Mouse (Mus musculus) splenic B cell, adult 2 months (primary cell): ENCODE measurements around the gene Sbno1.

ENCODE experiments used
- DNase-seq: peaks from one replicate; pipeline ENCODE4 v3.0.0-alpha.2; 2011; ENCODE audit warnings: low read depth, low spot score
- H3K27me3 ChIP-seq: 2 replicates; pipeline ENCODE4 v1.6.1; 2012; ENCODE audit warnings: mild to moderate bottlenecking, low read length, moderate library complexity, mixed read lengths; ENCODE audit not compliant: control insufficient read depth, poor library complexity, insufficient read depth, severe bottlenecking
- H3K36me3 ChIP-seq: 2 replicates; pipeline ENCODE4 v1.6.1; 2012; ENCODE audit warnings: mild to moderate bottlenecking, low read length, moderate library complexity, mixed read lengths; ENCODE audit not compliant: control insufficient read depth, poor library complexity, insufficient read depth, severe bottlenecking

Gene Sbno1

DNA sequence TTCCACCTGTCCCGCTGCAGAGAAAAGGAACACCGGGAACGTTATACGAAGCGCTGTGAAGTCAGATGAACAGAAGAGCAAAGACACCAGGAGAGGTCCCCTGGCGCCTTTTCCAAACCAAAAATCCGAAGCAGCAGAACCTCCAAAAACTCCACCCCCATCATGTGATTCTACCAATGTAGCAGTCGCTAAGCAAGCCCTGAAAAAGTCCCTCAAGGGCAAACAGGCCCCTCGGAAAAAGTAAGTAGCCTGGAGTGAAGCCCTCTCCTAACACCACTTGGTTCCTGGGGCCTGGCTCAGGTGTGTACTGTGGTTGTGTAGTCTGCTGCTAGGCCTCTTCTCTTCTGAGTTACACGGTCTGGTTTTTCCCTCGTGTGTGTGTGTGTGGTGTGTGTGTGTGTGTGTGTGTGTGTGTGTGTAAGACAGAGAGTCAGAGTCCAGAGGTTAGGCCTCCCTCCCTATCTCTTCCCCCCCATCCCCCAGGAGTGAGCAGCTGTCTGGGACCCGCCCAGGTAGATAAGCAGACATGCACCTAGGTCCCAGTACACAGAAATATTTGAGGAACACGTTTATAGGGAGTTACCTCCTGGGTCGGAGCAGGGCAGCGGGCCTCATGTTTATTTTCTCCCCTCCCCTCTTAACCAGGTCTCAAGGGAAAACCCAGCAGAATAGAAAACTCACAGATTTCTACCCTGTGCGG, 25.0 kb upstream of the Sbno1 start:
- Histone ChIP-seq H3K27me3 (no peaks in the 10 kb centered on the region), H3K36me3 (peaks cover 20% of the 10 kb centered on the region)
- DNase-seq: no peak

DNA sequence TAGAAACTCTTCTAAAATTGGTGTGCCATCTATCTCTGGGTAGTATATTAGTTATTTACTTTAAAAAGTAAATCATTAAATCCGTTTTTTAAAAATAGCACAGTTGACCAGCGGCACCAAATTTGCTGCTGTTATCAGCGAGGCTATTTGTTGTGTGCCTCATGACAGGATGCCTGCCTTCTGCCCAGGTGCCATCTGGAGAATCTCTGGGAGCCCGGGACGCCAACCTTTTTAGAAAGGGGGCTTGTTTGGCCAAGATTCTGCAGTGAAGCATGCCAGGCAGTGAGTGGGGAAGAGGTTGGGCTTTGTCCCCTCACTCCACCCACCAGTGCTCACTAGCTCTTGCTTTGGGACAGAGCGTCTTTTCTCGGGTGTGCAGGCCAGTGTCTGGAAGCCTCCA, 24.2 kb upstream of the Sbno1 start:
- Histone ChIP-seq H3K27me3 (no peaks in the 10 kb centered on the region), H3K36me3 (peaks cover 20% of the 10 kb centered on the region)
- DNase-seq: no peak

DNA sequence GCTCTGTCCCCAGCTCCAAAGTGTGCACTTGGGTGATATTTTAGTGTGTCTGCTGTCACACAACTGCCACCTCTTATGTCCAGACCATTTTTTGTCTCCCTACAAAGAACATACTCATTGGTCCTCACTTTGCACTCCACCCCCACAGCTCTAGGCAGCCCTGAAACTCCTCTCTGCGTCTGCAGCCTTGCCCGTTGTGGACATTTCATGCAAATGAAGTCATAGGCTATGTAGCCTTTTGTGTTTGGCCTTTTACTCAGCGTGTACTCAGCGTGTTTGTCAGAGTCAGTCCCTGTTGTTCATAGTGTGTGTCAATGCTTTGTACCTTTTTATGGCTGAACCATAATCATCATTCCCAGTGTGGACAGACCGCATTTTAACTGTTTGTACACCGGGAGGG, 23.7 kb upstream of the Sbno1 start:
- Histone ChIP-seq H3K27me3 (no peaks in the 10 kb centered on the region), H3K36me3 (peaks cover 20% of the 10 kb centered on the region)
- DNase-seq: no peak

DNA sequence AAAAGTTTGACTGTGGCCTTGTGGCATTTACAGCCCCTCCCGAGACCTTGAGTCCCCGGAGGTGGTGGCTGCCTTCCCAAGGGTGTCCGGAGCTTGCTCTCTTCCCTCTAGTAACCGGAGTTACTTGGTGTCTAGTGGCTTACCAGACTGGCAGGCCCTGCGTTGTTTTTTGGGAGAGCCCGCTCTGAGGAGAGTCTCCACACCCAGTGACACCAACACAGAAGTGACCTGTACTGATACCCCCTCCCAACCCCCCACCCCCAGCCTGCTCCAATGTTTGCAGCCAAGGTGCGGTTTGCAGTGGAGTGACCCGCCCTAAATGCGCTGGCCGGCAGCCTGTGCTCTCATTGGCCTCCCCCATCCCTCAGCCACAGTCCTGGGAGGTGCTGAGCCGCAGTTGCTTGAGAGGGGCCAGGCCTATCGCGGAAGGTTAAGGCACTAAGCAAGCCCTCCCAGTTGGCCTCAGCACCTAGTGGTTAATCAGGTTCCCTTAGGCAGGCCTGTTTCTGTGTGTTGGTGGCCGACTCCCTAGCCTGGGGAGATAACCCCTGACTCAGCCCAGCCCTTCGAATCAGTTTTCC, 20.6 kb upstream of the Sbno1 start:
- peak; percentile 27 for DNase-seq
- Histone ChIP-seq H3K27me3 (no peaks in the 10 kb centered on the region), H3K36me3 (peaks cover 14% of the 10 kb centered on the region)

DNA sequence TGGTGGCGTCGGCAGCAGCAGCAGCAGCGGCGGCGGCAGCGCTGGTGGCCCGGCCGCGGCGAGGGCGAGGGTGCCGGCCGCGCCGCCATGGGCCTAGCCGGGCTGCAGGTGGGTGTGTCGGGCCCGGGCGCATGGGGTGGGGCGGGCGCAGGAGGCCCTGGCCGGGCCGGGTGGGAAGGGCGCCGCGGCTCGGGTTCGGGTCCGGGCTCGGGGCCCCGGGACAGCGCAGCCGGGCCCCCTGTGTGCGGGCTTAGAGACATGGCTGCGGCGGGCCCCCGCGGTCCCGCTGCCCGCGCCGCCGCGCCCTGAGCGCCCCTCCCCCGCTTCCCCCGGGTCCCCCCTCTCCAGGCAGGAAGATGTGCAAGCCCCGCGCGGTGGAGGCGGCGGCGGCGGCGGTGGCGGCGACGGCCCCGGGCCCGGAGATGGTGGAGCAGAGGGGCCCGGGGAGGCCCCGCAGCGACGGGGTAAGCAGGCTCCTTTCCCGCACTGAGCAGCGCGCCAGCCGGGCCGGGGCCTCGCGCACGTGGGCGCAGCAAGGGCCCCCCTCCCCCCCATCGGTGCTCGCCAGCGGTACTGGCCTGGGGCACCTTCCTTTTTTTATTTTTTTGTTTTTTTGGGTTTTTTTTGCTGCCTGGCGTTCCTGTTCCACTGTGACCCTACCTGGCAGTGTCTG, 20.0 kb upstream of the Sbno1 start:
- DNase-seq: peak; percentile 36
- H3K36me3 ChIP-seq: peaks cover 10% of the 10 kb centered on the region

DNA sequence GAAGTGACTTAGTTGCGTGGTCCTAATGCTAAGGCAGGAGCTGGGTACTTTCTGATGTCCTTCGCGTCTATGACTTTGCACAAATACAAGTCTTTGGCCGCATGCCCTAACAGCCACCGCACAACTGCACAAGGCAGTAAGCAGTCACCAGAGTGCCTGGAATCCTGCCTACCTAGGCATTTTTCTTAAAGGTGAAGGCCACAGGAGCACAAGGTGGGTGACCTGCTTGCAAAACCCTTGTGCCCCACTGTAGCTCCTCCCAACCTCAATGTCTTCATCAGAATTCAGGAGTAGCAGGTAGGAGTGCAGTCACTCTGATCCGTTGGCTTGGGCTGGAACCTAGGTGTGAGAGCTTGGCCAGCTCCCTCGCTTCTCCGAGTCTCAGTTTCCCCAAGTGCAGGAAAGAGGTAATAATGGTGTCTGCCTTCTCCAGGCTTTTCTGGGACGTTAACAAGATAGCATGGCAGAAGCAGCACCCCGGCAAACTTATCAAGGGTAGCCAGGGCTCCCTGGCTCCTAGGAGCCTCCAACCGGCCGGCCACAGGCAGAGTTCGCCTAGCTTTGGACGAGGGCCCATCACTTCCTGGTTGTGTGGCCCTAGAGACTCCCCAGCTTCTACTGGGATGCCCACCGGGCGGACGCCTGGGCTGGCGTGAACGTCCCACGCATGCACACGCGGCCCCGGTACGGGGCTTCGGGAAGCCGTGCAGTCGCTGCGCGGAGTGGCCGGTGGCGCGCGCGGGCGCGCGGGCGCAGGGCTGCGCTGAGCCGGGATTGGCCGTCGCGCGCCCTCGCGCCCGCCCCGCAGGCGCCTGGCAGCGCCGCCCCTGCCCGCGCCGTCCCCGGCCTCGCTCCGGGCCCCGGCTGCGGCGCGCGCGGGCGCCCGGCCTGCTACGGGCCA, 19.1 kb upstream of the Sbno1 start:
- peaks cover 3% of the 10 kb centered on the region for H3K36me3 ChIP-seq
- no peaks in the 10 kb centered on the region for H3K27me3 ChIP-seq
- DNase-seq: peak; percentile 75

More for the DNA sequence above, 20.0 kb upstream of the Sbno1 start:
- no peaks in the 10 kb centered on the region for H3K27me3 ChIP-seq

DNA sequence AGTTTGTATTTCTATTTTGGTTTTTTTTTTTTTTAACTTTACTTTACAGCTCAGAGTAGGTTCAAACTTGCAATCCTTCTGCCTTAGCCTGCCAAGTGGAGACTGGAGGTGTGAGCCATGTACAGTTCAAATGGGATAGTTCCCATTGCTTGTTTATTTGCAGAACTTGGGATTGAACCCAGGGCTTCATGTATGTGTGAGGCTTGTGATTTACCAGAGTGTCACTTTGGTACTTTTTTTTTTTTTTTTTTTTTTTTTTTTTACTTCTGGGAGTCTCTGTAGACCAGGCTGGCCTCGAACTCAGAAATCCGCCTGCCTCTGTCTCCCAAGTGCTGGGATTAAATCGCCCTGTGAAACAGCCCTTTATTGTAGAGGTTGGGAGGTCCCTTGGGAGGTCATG, 18.4 kb upstream of the Sbno1 start:
- Histone ChIP-seq H3K36me3 (peaks cover 3% of the 10 kb centered on the region), H3K27me3 (no peaks in the 10 kb centered on the region)
- no peak for DNase-seq

DNA sequence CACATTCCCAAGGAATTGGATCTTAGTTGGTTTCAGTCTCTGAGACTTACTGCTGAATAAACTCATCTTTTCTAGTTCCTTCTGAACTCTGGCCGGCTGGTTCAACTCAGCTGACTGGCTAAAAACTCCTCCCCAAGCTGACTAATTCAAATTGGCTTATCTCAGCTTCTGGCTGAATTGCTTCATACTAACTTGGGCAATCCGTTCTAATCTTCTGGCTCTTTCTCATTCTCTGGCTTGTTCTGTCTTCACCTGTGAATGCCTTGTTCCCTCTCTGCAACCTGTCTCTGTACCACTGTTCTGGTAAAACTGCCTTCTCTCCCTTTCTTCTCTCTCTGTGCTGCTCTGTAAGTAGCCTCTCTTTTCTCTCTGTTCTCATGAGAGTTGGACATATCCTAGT, 16.8 kb upstream of the Sbno1 start:
- no peak for DNase-seq
- Histone ChIP-seq H3K36me3 (peaks cover 3% of the 10 kb centered on the region), H3K27me3 (no peaks in the 10 kb centered on the region)

DNA sequence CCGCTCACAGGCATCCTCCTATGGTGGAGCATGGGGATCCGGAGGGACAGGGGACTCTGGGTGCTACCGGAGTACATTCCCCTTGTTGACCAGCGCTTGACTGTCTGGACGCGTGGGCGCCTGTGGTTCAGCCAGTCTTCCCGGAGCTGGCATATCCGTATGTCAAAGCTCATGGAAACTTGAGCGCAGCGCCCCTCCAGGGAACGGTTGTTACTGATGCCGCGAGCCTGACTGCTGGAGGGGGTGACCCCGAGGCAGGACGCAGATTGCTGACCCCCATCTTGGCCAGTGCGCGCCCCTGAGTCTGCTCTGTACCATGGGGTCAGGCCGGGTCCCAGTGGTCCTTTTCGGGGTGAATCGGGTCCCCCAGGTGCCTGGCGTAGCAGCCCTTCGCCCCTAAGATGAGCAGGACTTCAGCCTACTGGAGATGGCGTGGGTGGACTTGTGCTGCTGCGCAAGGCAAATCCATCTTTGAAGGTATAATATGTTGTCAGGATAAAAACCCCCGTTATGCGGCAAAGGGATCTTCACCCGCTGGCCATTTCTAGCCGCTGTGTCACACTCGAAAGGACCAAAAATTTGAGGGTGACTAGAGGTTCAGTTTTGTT, 14.4 kb upstream of the Sbno1 start:
- peak; percentile 73 for DNase-seq
- no peaks in the 10 kb centered on the region for H3K36me3 ChIP-seq
- no peaks in the 10 kb centered on the region for H3K27me3 ChIP-seq

DNA sequence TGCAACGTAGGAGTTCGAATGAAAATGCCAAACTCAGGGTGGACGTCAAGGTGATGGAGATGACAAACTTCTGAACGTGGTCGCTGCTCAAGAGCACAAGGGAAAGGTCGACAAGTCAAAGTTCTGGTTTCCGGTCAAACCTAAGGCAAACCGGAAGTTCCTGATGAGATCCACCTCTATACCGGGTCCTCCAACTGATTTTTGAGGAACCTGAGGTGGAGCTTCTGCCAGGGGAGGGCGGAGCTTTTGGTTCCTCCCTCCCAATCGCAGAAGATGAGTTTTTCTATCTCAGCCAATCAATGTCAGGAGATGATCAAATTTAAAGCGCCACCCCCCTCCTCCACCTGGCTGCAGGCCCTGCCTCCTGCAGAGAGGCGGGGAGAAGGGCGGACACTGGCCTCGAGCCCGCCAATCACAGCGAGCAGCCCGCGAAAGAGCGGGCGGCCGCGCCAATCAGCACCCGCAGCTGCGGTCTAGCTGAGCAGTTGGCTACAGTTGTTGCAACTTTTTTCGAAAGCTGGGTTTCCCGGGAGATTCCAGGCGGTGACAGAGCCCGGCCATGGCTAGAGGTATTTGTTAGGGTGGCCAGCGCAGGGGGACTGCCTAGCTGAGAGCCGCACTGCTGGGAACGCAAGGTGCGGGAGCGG, 13.8 kb upstream of the Sbno1 start, which contains the start of gene Kmt5a:
Gene Kmt5a (plus strand): TSS at position 484 of the 647 bp plus-strand sequence.
- H3K27me3 ChIP-seq: no peaks in the 10 kb centered on the region
- peak; percentile 97 for DNase-seq

DNA sequence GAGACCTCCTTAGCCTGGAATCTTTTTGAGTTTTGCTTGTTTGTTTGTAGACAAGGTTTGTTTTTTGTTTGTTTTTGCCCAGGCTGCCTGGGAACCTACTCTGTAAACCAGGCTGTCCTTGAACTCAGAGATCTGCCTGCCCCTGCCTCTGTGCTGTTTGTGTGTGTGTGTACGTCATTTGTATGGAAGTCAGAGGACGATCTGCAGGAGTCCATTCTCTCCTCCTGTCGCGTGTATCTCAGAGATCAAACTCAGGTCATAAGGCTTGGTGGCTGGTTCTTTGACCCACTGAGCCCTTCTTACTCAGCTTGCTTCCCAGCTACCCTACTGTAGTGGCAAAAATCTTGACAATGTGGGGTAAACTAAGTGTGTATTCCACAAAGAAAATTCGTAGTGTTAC, 12.9 kb upstream of the Sbno1 start:
- DNase-seq: no peak
- no peaks in the 10 kb centered on the region for H3K27me3 ChIP-seq
- no peaks in the 10 kb centered on the region for H3K36me3 ChIP-seq

More for the DNA sequence above, 13.8 kb upstream of the Sbno1 start, which contains the start of gene Kmt5a:
- H3K36me3 ChIP-seq: no peaks in the 10 kb centered on the region

DNA sequence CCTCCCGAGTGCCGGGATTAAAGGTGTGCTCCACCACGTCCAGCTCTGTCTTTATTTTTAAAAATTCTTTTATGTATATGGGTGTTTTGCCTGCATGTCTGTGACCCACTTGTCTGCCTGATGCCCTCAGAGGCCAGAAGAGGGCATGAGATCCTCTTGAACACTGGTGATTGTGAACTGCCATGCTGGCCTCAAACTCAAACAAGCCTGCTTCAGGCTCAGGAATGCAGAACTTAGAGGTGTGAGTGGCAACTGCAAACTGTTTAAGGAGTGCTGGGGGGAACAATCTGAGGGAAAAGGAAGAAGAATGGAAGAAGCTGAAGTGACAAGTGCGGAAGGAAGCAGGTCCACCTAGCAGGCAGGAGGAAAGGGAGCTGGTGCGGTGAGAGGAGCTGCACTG, 12.4 kb upstream of the Sbno1 start:
- DNase-seq: peak; percentile 76
- no peaks in the 10 kb centered on the region for H3K27me3 ChIP-seq
- H3K36me3 ChIP-seq: no peaks in the 10 kb centered on the region

DNA sequence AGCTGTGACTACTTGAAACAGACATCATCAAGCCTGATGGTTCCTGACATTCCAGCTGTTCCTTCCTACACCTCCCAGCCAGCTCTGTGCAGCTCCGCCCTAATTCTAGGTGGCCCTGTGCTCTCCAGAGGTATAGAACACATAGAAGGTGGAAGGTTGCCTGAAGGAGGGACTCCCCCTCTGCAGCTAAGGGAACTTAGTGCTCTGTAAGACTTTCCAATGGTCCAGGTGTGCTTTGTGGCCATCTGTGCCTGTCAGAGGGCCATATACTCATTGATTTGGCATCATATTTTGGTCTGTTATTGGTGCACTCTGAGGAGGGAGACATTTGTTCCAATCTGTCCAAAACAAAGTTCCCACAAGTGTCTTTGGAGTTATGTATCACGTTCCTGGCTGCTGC, 7.2 kb upstream of the Sbno1 start:
- no peaks in the 10 kb centered on the region for H3K27me3 ChIP-seq
- no peaks in the 10 kb centered on the region for H3K36me3 ChIP-seq
- DNase-seq: no peak
